Mouse (Mus musculus) MEL-GATA-1-ER (cell line): ENCODE measurements at regions not wholly inside any gene's neighbourhood (a gene's known extent, or its start where the extent isn't known, plus 50 kb on each side); places are given as distances from the start of the nearest gene placed in this dataset.

Source experiments
- DNase-seq: peaks from one replicate; pipeline ENCODE4 v3.0.0-alpha.2; 2012; ENCODE audit warnings: low read depth; ENCODE audit errors: extremely low read depth

DNA sequence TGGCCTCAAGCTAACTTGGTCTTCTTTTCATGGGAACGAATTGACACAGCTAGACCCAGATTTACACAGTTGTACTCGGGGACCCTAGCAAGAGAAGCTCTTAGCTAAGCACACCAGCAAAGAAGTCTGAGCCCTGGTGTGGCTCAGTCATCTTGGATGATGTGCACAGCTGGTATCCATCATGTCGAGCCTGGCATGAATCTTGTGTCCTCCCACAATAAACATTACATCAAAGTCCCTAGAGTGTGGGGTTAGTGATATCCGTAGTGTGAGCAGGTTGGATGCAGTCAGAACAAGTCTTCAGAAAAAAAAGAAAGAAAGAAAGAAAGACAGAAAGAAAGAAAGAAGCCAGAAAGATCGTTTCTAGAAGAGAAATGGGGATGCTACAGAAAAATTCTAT is 52.1 kb upstream of the Hmcn1 start:
- no peak for DNase-seq

DNA sequence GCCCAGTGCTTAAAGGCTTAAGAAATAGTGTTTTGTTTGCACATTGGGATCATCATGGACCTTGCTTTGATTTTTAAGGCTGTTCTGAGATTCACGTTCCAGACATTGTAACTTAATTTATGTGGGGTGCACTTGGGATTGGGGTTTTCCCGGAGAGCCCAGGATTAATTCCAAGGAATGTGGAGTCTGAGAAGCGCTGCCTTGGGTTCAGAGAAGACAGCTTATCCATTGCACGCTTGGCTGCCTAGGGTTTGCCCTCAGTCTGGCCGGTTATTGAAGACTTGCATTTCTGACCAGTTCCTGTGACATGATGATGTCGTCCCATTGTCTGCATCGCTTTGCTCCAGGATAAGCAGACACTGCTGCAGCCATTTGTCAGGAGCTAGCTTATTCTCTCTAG is 53.4 kb upstream of the Hmcn1 start:
- no peak for DNase-seq

DNA sequence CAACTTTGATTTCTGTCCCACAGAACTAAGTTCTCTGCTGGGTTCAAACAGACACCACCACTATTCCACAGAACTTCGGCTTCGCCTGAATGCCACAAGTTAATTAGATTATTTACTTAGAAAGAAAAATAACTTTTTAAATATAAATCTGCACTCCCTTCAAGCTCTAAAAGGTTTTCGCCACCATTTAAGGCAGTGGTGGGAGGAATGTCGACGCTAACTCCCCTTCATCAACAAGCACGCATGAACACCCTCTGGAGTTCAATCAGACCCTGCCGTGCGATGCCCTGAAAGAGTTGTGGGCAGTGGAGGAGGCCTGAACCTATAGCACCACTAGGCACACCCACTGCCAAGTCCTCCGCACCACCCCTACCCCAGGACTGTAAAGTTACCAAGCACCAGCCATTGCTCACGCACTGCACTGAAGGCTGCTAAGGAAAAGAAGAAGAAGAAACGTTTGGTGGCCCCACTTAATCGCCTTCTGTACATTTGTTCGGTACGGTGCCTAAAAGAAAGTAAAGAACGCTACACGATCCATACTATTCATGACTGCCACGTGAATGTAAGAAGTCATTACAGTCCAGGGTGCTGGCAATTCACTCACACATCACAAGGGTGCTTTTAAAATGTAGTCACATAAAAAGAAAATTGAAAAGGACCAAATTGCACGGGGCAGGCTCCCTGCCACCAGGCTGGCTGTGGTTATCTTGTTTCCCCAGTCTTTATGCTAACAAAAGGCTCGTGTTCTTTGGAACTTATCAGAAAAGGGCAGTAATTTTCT is 56.7 kb upstream of the Hmcn1 start:
- DNase-seq: no peak

DNA sequence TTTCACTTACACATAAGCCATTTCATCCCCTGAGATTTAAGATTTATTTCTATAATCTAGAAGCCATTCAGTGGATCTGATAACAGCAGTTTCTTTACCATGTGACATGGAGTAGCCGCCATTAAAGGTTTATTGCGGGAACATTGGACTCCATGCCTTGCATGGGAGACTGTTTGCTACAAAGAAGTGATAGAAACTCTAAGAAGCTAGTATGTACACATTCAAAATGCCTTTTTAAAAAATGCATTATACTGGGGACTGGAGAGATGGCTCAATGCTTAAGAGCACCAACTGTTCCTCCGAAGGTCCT is 57.2 kb upstream of the Hmcn1 start:
- DNase-seq: no peak

DNA sequence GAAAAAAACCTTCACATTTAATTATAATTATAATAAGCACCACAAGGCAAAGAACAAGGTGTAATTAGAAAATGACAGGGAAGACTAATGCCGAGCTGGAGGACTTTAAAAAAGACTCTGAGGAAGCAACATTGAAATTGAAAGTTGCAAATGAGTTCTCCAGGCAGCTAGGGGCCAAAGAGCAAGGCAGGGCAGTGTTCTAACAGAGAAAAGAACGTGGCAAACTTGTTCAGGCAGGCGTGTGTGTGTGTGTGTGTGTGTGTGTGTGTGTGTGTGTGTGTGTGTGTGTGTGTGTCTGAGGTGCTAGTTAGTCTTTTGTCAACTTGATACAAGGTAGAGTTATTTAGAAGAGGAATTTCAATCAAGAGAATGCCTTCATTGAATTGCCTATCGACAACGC is 60.0 kb upstream of the Hmcn1 start:
- DNase-seq: no peak

DNA sequence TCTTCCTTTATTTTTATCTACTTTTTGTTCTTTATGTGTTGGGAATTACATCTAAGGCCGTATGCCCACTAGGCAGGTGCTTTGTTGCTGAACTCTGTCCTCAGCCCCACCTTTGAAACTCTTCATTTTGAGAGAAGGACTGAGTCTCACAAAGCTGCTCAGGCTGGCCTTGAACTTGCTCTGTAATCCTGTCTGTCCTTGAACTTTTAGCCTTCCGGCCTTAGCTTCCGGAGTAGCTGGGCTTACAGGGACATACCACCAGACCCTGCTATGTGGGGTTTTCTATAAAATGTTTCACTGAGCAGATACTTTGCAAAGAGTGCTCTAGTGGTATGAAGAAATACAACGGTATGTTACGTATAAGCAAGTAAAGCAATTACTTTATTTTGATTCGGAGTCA is 62.2 kb upstream of the Hmcn1 start:
- DNase-seq: no peak

DNA sequence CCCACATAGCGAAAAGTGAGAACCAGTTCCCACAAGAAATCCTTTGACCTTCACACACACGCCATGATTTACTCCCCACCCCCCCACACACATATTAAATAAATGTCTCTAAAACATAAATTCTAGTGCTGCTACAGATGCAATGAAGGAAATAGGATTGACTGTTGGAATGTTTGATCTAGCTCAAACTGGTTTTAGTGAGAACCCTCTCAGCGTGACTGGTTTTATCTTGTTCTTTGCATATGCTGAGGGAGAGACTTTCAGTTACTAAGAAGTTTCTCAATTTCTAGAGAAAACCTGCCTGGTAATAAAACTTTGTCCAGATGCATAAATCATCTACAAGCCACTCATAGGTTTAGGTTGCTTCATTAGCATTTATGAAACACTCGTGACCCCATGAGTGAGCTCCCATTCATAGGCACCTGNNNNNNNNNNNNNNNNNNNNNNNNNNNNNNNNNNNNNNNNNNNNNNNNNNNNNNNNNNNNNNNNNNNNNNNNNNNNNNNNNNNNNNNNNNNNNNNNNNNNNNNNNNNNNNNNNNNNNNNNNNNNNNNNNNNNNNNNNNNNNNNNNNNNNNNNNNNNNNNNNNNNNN is 66.4 kb upstream of the Hmcn1 start:
- DNase-seq: no peak

DNA sequence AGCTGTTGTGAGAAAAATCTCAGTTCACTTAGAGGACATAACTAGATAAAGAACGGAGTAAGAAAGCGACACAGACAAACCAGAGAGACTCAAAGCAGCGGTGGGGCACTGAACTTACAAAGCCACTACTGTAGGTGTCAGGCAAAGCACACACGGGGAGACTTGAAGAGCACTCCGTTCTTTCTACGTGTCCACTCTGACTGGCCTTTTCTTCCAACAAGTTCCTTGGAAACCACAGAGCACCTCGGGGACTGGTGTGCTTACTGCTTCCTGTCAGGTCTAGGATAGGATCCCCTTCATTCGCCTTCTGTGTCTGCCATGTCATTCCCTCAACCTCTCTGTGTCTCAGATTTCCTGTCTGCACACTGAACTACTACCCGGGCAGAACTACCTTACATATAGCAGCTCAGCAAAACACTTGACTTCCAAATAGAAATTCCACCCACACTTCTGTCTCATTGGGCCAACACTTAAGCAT is 71.9 kb upstream of the Hmcn1 start:
- DNase-seq: no peak

DNA sequence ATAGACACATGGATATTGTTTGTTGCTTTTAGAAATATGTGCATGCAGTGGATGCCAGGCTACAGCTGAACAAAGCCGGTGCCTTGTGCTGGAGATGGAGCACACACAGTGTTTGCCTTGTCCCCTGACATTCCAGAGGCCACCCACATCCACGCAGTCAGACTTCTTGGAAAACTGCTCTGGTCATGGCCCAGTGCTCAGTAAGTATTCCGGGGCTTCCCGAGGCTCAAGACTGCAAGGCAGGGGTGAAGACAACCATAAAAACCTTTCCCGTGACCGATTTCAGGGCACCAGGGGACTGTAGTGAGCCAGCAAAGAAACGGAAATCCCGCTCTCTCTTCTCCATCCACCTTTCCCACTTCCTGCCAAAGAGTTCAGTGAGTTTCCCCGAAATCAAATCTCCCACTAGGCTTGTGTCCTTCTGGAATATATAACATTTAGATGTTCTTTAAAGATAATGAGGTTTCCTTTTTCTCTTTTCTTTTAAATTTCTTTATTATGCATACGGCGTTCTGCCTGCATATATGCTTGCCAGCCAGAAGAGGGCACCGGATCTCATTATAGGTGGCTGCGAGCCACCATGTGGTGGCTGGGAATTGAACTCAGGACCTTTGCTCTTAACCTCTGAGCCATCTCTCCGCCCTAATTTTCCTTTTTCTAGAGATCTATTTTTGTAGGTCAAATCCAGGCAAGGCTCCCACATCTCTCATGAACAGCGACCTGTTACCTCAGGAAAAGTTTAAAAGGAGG is 73.3 kb upstream of the Hmcn1 start:
- no peak for DNase-seq

DNA sequence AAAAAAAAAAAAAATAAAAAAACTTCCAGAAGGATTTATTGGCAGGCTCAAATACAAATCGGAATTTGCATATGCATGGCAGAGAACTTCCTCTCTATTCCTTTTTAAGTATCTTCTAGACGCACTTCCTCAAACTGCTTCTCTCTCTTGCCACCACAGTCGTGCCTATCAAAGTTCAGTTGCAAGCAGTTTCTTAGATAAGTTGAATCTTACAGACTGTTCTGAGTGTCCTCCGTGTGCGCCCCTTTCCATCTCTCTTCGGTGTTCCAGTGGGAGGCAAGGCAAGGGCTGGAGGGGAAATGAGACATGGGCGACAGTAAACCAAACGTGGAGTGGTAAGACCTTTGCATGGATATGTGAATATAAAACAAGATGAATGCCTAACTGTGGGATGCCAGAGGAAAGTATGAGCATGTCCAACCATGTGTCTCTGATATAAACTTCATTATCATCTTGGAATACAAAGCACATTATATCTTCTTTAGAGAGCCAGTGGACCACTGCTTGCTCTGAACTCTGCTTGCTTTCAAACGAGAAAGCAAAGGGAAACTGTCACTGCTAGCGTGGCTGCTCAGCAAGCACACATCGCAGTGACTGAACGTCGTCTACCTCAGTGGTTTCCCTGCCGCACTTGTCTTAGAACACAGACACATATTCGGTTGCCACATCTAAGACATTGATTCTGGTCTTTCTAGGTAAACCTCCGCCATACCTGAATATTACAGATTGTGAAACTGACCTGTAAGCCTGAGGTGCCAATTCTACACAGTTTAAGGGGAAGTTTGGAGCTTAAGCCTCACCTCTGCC is 81.5 kb upstream of the Hmcn1 start:
- DNase-seq: peak; percentile 91

DNA sequence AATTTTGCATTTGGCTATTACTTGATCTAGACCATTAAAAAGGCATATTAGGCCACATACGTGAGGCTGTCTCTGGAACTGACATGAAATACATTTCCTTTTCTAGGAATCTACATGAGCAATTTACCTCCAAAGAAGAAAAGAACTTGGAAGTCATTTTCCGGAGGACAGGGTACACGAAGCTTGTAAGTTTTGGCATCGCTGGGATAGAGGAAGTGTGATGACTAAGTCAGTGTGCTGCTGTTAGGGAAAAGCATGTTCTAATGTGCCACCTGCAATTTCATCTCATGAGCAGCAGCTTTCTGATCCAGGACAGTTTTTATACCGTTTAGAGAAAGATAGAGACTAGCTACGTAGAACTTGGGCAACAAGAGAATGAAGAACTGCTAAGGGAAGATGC is 82.3 kb upstream of the Hmcn1 start:
- DNase-seq: peak; percentile 53

DNA sequence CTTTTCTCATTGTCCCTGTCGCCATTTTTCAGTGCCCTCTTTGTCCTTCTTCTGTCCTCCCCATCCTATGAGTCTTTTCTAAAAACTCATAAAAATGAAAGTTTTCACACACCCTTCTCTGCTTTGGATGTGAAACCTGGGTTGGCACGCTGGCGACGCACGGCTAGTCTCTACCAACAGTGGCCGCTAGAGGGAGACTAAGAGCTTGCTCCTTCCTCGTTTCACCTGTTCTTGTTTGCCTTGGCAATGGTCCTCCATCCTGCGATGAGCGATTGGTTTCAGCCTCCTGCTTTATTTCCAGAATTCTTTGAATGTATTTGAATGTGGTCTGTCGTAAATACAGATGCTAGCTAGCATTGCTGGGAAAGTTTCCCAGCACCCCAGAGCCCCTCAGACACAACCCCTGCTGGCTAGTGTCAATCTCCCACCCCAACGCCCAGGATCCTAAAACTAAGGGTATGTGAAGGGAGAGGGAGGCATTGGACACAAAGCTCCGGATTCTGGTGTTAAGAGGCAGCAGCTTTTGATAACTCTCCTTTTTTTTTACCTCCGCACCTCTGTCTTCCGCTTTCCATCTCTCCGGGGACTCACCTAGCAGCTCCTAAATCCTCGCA is 85.8 kb upstream of the Hmcn1 start:
- peak; percentile 65 for DNase-seq

DNA sequence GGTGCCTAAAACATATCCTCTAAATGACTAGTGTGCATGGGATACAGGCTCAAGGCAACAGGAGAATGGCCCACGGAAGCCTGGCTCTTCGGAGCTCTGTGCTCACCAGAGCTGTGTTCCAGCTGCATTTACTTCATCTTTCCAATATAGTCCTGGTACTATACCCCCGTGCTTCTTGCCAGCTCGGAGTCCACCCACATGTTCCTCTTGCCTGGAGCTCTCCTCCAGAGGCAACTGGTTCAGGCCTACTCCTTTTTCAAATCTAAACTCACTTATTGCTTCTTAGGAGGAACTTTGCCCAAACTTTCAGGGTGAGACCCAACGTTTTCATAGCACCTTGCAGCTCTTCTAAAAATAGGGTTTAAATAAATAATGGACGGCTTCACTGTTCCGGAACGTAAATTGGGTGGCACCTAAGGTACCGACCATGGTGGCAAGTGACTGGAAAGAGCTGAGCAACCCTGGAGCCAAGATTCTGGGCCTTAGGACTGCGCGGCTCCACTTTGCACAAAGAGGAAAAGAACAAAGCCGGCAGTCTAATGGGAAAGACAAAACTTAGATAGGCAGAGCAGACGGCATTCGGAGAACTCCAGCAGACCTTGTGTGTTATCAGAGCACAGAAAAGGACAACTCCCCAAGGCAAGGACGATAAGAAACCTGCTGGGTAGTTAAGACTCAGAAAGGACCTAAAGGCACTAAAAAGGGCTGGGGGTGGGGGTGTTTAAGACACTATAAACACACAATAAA is 86.6 kb upstream of the Hmcn1 start:
- DNase-seq: peak; percentile 70

DNA sequence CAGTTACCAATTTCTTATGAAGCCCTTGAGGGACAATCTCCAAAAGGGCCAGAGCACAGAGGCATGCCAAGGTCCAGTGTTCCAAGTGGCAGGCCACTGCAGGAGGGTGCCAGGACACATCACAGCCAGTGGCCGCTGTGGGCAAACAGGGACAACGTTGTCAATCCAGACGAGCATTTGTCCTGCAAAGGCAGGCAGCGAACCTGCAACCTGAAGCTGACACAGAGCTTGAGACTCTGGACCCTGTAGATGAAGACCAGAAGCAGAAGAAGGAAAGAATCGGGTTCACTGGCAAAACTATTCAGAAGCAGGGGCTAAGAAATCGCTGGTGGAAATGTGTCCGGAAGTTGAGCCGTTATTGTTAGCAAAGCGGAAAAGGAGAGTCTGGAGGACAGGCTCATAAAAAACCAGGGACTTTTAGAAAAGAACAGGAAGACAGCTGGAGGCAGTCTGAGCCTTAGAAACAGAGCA is 87.3 kb upstream of the Hmcn1 start:
- DNase-seq: no peak

DNA sequence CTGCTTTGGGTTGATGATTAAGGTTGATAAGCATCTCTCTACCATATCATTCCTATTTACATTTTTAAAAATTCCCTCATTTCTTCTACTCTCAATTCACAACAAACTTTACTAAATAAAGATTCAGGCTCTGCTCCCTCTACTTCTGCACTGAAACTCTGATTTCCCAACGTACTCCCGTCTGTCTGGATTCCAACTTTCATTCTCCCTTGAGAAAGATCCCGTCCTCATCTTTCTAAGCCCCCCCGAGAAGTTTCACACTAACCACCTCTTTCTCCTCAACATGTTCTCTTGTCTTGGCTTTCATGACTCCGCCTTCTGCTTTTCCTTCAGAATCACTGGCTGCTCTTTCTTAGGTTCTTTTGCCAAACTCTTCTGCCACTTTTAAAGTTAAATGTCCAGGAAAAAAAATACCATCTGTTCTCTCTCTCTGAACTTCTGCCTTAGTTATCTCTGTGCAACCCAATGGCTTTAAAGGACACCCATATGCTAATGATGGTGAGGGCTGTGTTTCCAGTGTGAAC is 89.3 kb upstream of the Hmcn1 start:
- no peak for DNase-seq

DNA sequence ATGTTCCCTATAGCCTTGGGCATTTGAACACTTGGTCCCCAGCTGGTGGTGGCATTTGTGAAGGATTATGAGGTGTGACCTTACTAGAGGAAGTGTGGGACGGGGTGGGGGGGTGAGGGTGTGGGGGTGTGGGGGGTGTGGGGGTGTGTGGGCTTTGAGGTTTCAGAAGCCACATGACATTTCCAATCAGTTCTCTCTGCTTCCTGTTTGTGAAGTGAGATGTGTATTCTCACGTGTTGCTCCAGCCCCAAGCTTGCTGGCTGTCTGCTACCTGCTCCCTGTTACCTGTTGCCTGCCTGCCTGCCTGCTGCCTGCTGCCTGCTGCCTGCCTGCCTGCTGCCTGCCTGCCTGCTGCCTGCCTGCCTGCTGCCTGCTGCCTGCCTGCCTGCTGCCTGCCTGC is 90.6 kb upstream of the Hmcn1 start:
- no peak for DNase-seq

DNA sequence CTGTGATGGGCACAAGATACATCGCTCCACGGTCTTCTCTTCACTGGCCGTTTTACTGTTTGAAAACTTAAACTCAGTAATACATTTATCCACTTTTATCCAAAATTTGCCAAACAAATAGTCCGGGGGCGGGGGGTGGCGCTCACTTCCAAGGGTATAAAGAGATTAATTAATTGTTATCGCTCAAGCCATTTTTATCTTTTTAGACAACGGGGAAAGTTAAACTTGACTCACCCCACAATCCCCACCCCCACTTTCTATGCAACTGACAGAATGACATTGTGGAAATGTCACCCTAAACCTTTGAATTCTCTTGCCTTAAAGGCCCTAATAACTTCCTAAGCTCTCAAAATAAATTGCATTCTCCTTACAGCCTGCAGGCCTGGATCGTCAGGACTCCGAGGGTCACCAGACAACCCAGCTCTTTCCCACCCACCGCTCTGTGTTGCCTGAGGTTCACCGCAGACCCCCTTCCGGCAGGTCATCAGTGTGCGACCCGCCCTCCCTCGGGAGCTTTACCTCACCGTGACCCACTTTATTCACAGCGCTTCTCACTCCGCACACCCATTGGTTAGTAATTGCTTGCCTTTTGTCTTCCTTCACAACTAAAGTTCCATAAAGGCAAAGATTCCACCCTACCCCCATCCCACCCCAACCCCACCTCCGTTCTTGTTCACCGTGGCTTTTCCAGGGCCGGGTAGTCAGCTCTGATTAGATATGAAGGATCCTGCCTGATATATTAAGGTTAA is 93.0 kb upstream of the Hmcn1 start:
- DNase-seq: no peak

DNA sequence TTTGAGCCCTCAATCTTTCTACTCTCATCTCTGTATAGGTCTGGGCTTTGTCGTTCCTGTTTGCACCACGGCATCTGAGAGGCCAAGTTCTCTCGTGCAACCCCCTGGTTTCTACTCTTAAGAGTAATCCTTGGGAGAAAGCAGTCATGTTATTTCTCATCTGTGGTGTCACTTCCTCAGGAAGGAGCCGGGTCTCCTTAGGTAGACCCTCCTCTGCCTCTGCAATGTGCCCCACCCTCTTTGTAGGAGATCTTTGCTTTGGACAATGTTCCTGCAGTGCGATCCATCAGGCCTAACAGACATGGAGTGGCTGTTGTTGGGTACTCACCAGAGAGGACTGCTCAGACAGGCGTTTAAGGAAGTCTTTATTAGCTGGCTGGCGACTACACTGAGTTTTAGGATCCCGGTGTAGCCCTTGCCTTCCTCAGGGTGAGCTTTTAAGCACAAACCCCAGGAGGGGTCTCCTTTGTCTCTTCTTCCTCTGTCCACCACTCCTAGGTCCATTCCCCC is 94.0 kb upstream of the Hmcn1 start:
- DNase-seq: no peak

DNA sequence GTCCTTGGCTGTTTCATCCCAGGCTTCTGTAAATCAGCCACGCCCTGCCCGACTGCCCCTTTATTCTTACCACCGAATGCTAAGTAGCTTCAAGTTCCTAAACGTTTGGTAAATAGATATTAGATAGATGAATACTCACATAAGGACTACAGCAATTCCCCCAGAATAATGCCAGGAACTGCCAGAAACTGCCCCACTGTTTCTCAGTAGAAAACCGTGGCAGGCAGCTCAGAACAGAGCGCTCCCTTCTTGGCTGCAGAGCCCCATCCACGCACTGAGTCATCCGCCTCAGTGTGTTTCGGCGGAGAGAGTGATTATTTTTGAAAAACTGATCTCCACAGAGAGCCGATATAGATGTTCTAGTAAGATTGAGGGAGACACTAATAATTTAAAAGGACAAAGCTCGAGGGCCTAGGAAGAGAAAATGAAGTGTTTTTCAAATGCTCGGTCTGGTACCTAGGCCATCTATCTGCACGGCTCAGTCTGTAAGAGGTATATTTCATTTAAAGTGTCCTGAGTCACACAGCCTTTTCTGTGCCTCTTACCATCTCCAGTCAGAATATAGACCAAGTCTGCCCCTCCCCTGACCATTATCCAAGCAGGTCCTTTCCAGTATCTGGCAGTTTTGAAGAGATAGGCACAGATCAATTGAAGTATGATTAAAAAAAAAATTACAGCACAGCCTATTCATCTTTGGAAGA is 94.4 kb upstream of the Gm47985 start:
- no peak for DNase-seq
